Mouse (Mus musculus) cerebellum, adult 11 months (tissue): Measurements from ENCODE around the gene Cabp1.

ENCODE experiments used
- DNase-seq: peaks from one replicate; pipeline ENCODE4 v3.0.0; 2022

Gene Cabp1

GRCm38 (mm10) chr5:115120978-115121377, 73.2 kb downstream of the Cabp1 start:
- DNase-seq, result peak; percentile 56

GRCm38 (mm10) chr5:115118961-115119570, 75.1 kb downstream of the Cabp1 start, which contains the start of gene Acads:
Gene Acads, minus strand, starts transcription at chr5:115119346.
- DNase-seq, result peak; percentile 61
